Mouse (Mus musculus): ENCODE data around the gene Garnl3.

Garnl3 gene

GRCm38 (mm10) chr2:33131500-33132092 lies at the start of gene Garnl3:
Gene Garnl3, minus strand, starts transcription at chr2:33131654.
- in situ Hi-C loops (cut with MboI; ENCODE audit: unreplicated experiment in 2 of 2): loop anchor here (5.0 to 25.0 kb wide), 3 partner anchors 144 to 369 kb away; partner anchors contain the start of gene Tor2a (in 1 of the 2)

GRCm38 (mm10) chr2:33179930-33180630 lies 48.6 kb upstream of the Garnl3 start:
- in situ Hi-C loops (cut with MboI; ENCODE audit: unreplicated experiment in 2 of 2): no loop called here

- in situ Hi-C loops (cut with MboI; ENCODE audit: unreplicated experiment in 2 of 2): no loop called here
Observed at GRCm38 (mm10) chr2:33179171-33179929, 47.9 kb upstream of the Garnl3 start.

- in situ Hi-C loops (cut with MboI; ENCODE audit: unreplicated experiment in 2 of 2): no loop called here
Observed at GRCm38 (mm10) chr2:33178243-33178932, 46.9 kb upstream of the Garnl3 start.

- in situ Hi-C loops (cut with MboI; ENCODE audit: unreplicated experiment in 2 of 2): no loop called here
Observed at GRCm38 (mm10) chr2:33177443-33178242, 46.2 kb upstream of the Garnl3 start.

- in situ Hi-C loops (cut with MboI; ENCODE audit: unreplicated experiment in 2 of 2): no loop called here
Observed at GRCm38 (mm10) chr2:33176921-33177320, 45.5 kb upstream of the Garnl3 start.

GRCm38 (mm10) chr2:33176516-33176915 lies 45.1 kb upstream of the Garnl3 start:
- in situ Hi-C loops (cut with MboI; ENCODE audit: unreplicated experiment in 2 of 2): no loop called here

GRCm38 (mm10) chr2:33173686-33174085 lies 42.2 kb upstream of the Garnl3 start:
- in situ Hi-C loops (cut with MboI; ENCODE audit: unreplicated experiment in 2 of 2): no loop called here

- in situ Hi-C loops (cut with MboI; ENCODE audit: unreplicated experiment in 2 of 2): no loop called here
Observed at GRCm38 (mm10) chr2:33173126-33173525, 41.7 kb upstream of the Garnl3 start.

GRCm38 (mm10) chr2:33170777-33171565 lies 39.5 kb upstream of the Garnl3 start:
- in situ Hi-C loops (cut with MboI; ENCODE audit: unreplicated experiment in 2 of 2): no loop called here

- in situ Hi-C loops (cut with MboI; ENCODE audit: unreplicated experiment in 2 of 2): no loop called here
Observed at GRCm38 (mm10) chr2:33169445-33169844, 38.0 kb upstream of the Garnl3 start.

- in situ Hi-C loops (cut with MboI; ENCODE audit: unreplicated experiment in 2 of 2): no loop called here
Observed at GRCm38 (mm10) chr2:33167060-33167459, 35.6 kb upstream of the Garnl3 start.

- in situ Hi-C loops (cut with MboI; ENCODE audit: unreplicated experiment in 2 of 2): no loop called here
Observed at GRCm38 (mm10) chr2:33165710-33166374, 34.4 kb upstream of the Garnl3 start.

- in situ Hi-C loops (cut with MboI; ENCODE audit: unreplicated experiment in 2 of 2): no loop called here
Observed at GRCm38 (mm10) chr2:33165229-33165628, 33.8 kb upstream of the Garnl3 start.

GRCm38 (mm10) chr2:33164646-33165045 lies 33.2 kb upstream of the Garnl3 start:
- in situ Hi-C loops (cut with MboI; ENCODE audit: unreplicated experiment in 2 of 2): no loop called here

GRCm38 (mm10) chr2:33162126-33162525 lies 30.7 kb upstream of the Garnl3 start:
- in situ Hi-C loops (cut with MboI; ENCODE audit: unreplicated experiment in 2 of 2): no loop called here

GRCm38 (mm10) chr2:33160326-33160973 lies 29.0 kb upstream of the Garnl3 start:
- in situ Hi-C loops (cut with MboI; ENCODE audit: unreplicated experiment in 2 of 2): no loop called here

- in situ Hi-C loops (cut with MboI; ENCODE audit: unreplicated experiment in 2 of 2): loop anchor here (5.0 kb wide), 4 partner anchors 188 to 398 kb away; no protein-coding TSS in a partner anchor
Observed at GRCm38 (mm10) chr2:33159593-33159992, 28.1 kb upstream of the Garnl3 start.

Measured in v-Abl transformed pro-B cells (cell line).